In the genomic region with DNA sequence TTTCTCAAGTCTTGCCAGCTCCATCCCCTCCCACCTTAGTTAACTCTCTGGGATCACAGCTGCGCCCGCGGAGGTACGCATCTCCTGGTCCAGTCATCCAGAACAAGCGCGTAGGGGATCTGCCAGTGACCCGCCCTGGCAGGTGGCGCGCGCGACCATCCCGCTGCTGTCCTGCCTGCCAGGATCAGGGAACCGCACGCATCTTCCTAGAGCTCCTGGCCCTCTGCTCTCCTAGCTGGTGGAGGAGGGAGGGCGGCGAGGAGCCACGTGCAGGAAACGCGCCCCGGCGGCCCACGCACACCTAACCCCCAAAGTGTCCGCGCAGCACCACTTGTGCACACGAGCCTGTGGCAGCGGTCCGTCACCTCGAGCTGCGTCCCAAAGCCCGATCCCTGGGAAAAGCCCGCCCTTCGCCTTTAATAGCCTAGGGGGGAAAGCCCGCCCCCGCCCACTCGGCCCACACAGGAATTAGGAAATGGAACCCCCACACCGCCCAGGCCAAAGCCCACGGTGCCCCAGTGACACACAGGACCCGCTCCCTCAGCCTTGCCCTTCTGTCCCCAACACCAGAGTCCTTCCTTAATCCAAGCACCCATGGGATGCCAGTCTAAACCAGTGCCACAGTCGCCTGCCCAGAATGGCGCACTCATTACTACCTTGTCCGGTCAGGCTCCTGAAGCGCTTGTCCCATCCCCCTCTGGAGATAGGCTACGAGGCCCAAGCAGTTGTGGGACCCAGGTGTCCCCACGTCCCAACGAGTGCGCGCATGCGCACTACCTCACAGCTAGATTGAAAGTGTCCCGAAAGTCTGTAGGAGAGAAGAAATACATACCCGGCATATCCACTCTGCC, we compare ENCODE assay signal across 9 mouse cellular contexts. TPM values are rescaled to one million over a fixed set of nuclear protein-coding genes. Genes with fewer than 3 reads are reported as not detected.
DNase-seq lines count a peak whose midpoint lies in the region; ATAC-seq and TF ChIP-seq lines count a peak whose summit lies in the region.
"Had no signal": no experiment of that assay in that cellular context is flagged by ENCODE, and none has a peak within 500 bp of the region (broad histone marks: within the 10 kb centered on the region; RNA-seq: fewer than 3 reads in every experiment).

No protein-coding gene starts in this region.

- no peaks in the 10 kb centered on the region for H3K36me3 ChIP-seq in forebrain, embryonic 11.5 days (ENCODE audit: control insufficient read depth, insufficient read depth, low read length)
- H3K36me3 ChIP-seq in intestine, embryonic 14.5 days (ENCODE audit: control insufficient read depth, insufficient read depth, low read length) = no peaks in the 10 kb centered on the region
- no peaks in the 10 kb centered on the region for H3K36me3 ChIP-seq in liver, embryonic 14.5 days (replicated peaks; ENCODE audit: control insufficient read depth, insufficient read depth, low read depth)
- H3K36me3 ChIP-seq in neural tube, embryonic 11.5 days (ENCODE audit: control insufficient read depth, insufficient read depth, low read length) = no peaks in the 10 kb centered on the region

- no peak for TF ChIP-seq EP300 in liver, embryonic 14.5 days (IDR thresholded peaks at IDR 0.05; ENCODE audit: low read depth)

- peak overlapping the region; percentile 61 for H3K9ac ChIP-seq in forebrain, embryonic 11.5 days (ENCODE audit: low read length)
- 0 out of 2 replicates have a peak overlapping the region, but pooled peaks have one; percentile 22 for H3K9ac ChIP-seq in intestine, embryonic 14.5 days (ENCODE audit: low read length)
- no peak overlapping the region for H3K9ac ChIP-seq in liver, embryonic 14.5 days (replicated peaks)
- H3K9ac ChIP-seq in neural tube, embryonic 11.5 days (ENCODE audit: low read length) = peak overlapping the region; percentile 49

- peak overlapping the region; percentile 43 for H3K4me3 ChIP-seq in forebrain, embryonic 11.5 days (ENCODE audit: low read depth, low read length)
- peak overlapping the region; percentile 38 for H3K4me3 ChIP-seq in intestine, embryonic 14.5 days (ENCODE audit: low read depth, low read length)
- H3K4me3 ChIP-seq in liver, embryonic 14.5 days (ENCODE audit: insufficient read depth in 1 of 2, low read depth in 2 of 2, low read length in 2 of 2) = peak overlapping the region; percentile 23 to 27; a peak in 3 of 4 replicates
- H3K4me3 ChIP-seq in neural tube, embryonic 11.5 days (ENCODE audit: low read depth, low read length) = peak overlapping the region; percentile 45

- H3K9me3 ChIP-seq in forebrain, embryonic 11.5 days (ENCODE audit: control insufficient read depth, low read length) = no peaks in the 10 kb centered on the region
- H3K9me3 ChIP-seq in intestine, embryonic 14.5 days (ENCODE audit: control insufficient read depth, low read length) = no peaks in the 10 kb centered on the region
- no peaks in the 10 kb centered on the region for H3K9me3 ChIP-seq in liver, embryonic 14.5 days (ENCODE audit: control insufficient read depth, low read length)
- no peaks in the 10 kb centered on the region for H3K9me3 ChIP-seq in neural tube, embryonic 11.5 days (ENCODE audit: control insufficient read depth, low read length)

- TF ChIP-seq CTCF in liver, embryonic 14.5 days (IDR thresholded peaks at IDR 0.05; ENCODE audit: low read depth) = no peak

- DNase-seq in heart, adult 9 months (ENCODE audit: low spot score in 2 of 2) = peak; percentile 0 to 1
- no peak for DNase-seq in heart, adult 8-10 months (ENCODE audit: low spot score)
- peak; percentile 69 for DNase-seq in forebrain, embryonic 11.5 days (ENCODE audit: low spot score)
- DNase-seq in intestine, embryonic 14.5 days (ENCODE audit: low spot score) = peak; percentile 67
- DNase-seq in liver, embryonic 14.5 days (ENCODE audit: low read depth in 3 of 3, low spot score in 3 of 3) = no peak
- peak; percentile 53 for DNase-seq in neural tube, embryonic 11.5 days (ENCODE audit: low spot score)
- DNase-seq in thymus, postnatal 4 days = peak; percentile 70
- DNase-seq in gastrocnemius, postnatal 25 days = no peak

- ATAC-seq in forebrain, embryonic 11.5 days (replicated peaks; ENCODE audit: low FRiP score) = peak; percentile 77
- ATAC-seq in intestine, embryonic 14.5 days (replicated peaks; ENCODE audit: low FRiP score, low TSS enrichment, low read depth) = no peak; the same call in none of the 2 replicates
- ATAC-seq in liver, embryonic 14.5 days (ENCODE audit: insufficient read depth) = no peak
- ATAC-seq in neural tube, embryonic 11.5 days (ENCODE audit: insufficient read depth, low FRiP score, low TSS enrichment) = peak; percentile 41; the same call in 1 of the 2 replicates
- ATAC-seq: Patski had no signal

- WGBS in forebrain, embryonic 11.5 days = 14% methylated on average over 41 of the region's 50 CpGs
- WGBS in intestine, embryonic 14.5 days = 19% methylated on average over 45 of the region's 50 CpGs
- WGBS in liver, embryonic 14.5 days (ENCODE audit: insufficient replicate concordance) = 12% methylated on average over 49 of the region's 50 CpGs
- 22% methylated on average over 49 of the region's 50 CpGs for WGBS in neural tube, embryonic 11.5 days

- no peaks in the 10 kb centered on the region for H3K27me3 ChIP-seq in forebrain, embryonic 11.5 days (ENCODE audit: control insufficient read depth, insufficient read depth, low read length)
- H3K27me3 ChIP-seq in intestine, embryonic 14.5 days (replicated peaks; ENCODE audit: control insufficient read depth, insufficient read depth, low read length) = peaks cover 30% of the 10 kb centered on the region
- H3K27me3 ChIP-seq in liver, embryonic 14.5 days (ENCODE audit: control insufficient read depth, insufficient read depth, low read length) = peaks cover 14% of the 10 kb centered on the region
- no peaks in the 10 kb centered on the region for H3K27me3 ChIP-seq in neural tube, embryonic 11.5 days (ENCODE audit: control insufficient read depth, insufficient read depth, low read length)

- H3K4me2 ChIP-seq in forebrain, embryonic 11.5 days (ENCODE audit: low read depth, low read length, severe bottlenecking) = peak overlapping the region; percentile 73
- peak overlapping the region; percentile 65 for H3K4me2 ChIP-seq in intestine, embryonic 14.5 days (ENCODE audit: low read length)
- H3K4me2 ChIP-seq in liver, embryonic 14.5 days (ENCODE audit: low read depth) = peak overlapping the region; percentile 54
- peak overlapping the region; percentile 63 for H3K4me2 ChIP-seq in neural tube, embryonic 11.5 days (ENCODE audit: low read depth)

- no peaks in the 10 kb centered on the region; the same call in 1 of the 2 replicates for H3K4me1 ChIP-seq in forebrain, embryonic 11.5 days (replicated peaks; ENCODE audit: control insufficient read depth, insufficient read depth, low read length)
- no peaks in the 10 kb centered on the region for H3K4me1 ChIP-seq in intestine, embryonic 14.5 days (replicated peaks; ENCODE audit: control insufficient read depth, insufficient read depth, low read length)
- H3K4me1 ChIP-seq in liver, embryonic 14.5 days (replicated peaks; ENCODE audit: control insufficient read depth in 2 of 2, insufficient read depth in 2 of 2, low read length in 1 of 2) = no peaks in the 10 kb centered on the region; a peak in 1 of 4 replicates
- H3K4me1 ChIP-seq in neural tube, embryonic 11.5 days (ENCODE audit: control insufficient read depth, insufficient read depth, low read length) = no peaks in the 10 kb centered on the region

- H3K27ac ChIP-seq in forebrain, embryonic 11.5 days (ENCODE audit: low read depth, low read length) = no peak overlapping the region
- H3K27ac ChIP-seq in intestine, embryonic 14.5 days (ENCODE audit: low read depth) = no peak overlapping the region
- H3K27ac ChIP-seq in liver, embryonic 14.5 days = no peak overlapping the region
- H3K27ac ChIP-seq in neural tube, embryonic 11.5 days (ENCODE audit: low read depth, low read length) = no peak overlapping the region

RNA-seq across cellular contexts. Expression of a gene that starts 46.6 kb away (rescaled TPM):
- total RNA-seq in heart, adult 8-10 months (2022) = under 1 TPM; 0.16 to 0.47 (median 0.23) TPM
- 3.8 and 4.7 TPM in 2 replicates for polyA plus RNA-seq in forebrain, embryonic 11.5 days (2014; fragmentation: Nextera tagmentation; extraction: Ambion mirVana)
- polyA plus RNA-seq in intestine, embryonic 14.5 days (2014; fragmentation: Nextera tagmentation; extraction: Ambion mirVana) = 3.3 and 4.2 TPM in 2 replicates
- polyA plus RNA-seq in liver, embryonic 14.5 days (2012; rRNA removed) = 0.07 TPM in 1 of 2 replicates, not detected in the other
- polyA plus RNA-seq in liver, embryonic 14.5 days (2014; fragmentation: Nextera tagmentation; extraction: Ambion mirVana) = 0.09 and 0.14 TPM in 2 replicates
- polyA plus RNA-seq in neural tube, embryonic 11.5 days (2014; fragmentation: Nextera tagmentation; extraction: Ambion mirVana) = 4.6 and 5.9 TPM in 2 replicates
- not detected for total RNA-seq in gastrocnemius, postnatal 25 days (2021)

Comparison
In these comparisons a context has a peak if more than half of its experiments do, and no peak if none do; other contexts are left out.
1. DNase-seq: peak in heart, adult 9 months (2 of 2), forebrain, embryonic 11.5 days (single experiment), intestine, embryonic 14.5 days (single experiment), neural tube, embryonic 11.5 days (single experiment) and thymus, postnatal 4 days (single experiment); none in heart, adult 8-10 months (single experiment), liver, embryonic 14.5 days (0 of 3) and gastrocnemius, postnatal 25 days (single experiment).
2. ATAC-seq: peak in forebrain, embryonic 11.5 days (single experiment) and neural tube, embryonic 11.5 days (single experiment); none in intestine, embryonic 14.5 days (single experiment) and liver, embryonic 14.5 days (single experiment).
3. Peak in every context shown above with its lines, with median percentiles within 50 percentile points of each other: H3K4me2 ChIP-seq and H3K4me3 ChIP-seq.